Mouse (Mus musculus) lung, embryonic 16.5 days (tissue): ENCODE results near the gene Cacna1h. TPM values are rescaled to one million over a fixed set of nuclear protein-coding genes. Genes with fewer than 3 reads are reported as not detected.

Experiments used
- ATAC-seq: fragments of 200-750 bp; cut with Nextera tagmentation; 2 replicates; pipeline ENCODE4 v1.8.0; 2017; ENCODE audit warnings: low read depth, mild to moderate bottlenecking, moderate library complexity
- H3K27ac ChIP-seq: fragments of 300-500 bp; sonication (generic); 2 replicates; pipeline ENCODE4 v1.5.1; 2014; ENCODE audit warnings: mild to moderate bottlenecking, control low read depth, low read length
- H3K27me3 ChIP-seq: fragments of 300-500 bp; sonication (generic); 2 replicates; pipeline ENCODE4 v1.6.1; 2014; ENCODE audit warnings: low read depth, low read length, mixed read lengths; ENCODE audit not compliant: control insufficient read depth, insufficient read depth
- H3K36me3 ChIP-seq: fragments of 300-500 bp; sonication (generic); 2 replicates; pipeline ENCODE4 v1.6.1; 2014; ENCODE audit warnings: low read length; ENCODE audit not compliant: control insufficient read depth, insufficient read depth
- H3K4me1 ChIP-seq: fragments of 300-500 bp; sonication (generic); replicated peaks from 2 replicates; pipeline ENCODE4 v1.6.1; 2014; ENCODE audit warnings: low read length, mixed read lengths; ENCODE audit not compliant: control insufficient read depth, insufficient read depth
- H3K4me2 ChIP-seq: fragments of 300-500 bp; sonication (generic); 2 replicates; pipeline ENCODE4 v1.6.1; 2014; ENCODE audit warnings: low read depth, low read length, control low read depth
- H3K4me3 ChIP-seq: fragments of 300-500 bp; sonication (generic); 2 replicates; pipeline ENCODE4 v1.5.1; 2014; ENCODE audit warnings: mild to moderate bottlenecking, low read length, control low read depth
- H3K9ac ChIP-seq: fragments of 300-500 bp; sonication (generic); 2 replicates; pipeline ENCODE4 v1.6.1; 2014; ENCODE audit warnings: low read length, control low read depth
- H3K9me3 ChIP-seq: fragments of 300-500 bp; sonication (generic); 2 replicates; pipeline ENCODE4 v1.6.1; 2016; ENCODE audit warnings: low read length; ENCODE audit not compliant: control insufficient read depth
- WGBS: fragments of 180-500 bp; shearing (Covaris S2); extraction: QIAGEN DNeasy Blood & Tissue Kit; methylation state at CpG from one replicate; pipeline ENCODE4 v1.1.7; 2014; 5-methylcytosine and 5-hydroxymethylcytosine counted together
- polyA plus RNA-seq: library from polyadenylated mRNA; unstranded; fragments of >200 nt; fragmentation: Nextera tagmentation; extraction: Ambion mirVana; gene quantifications from 2 replicates; pipeline ENCODE4 v1.2.1, GENCODE M21; 2015

The Cacna1h gene
- polyA plus RNA-seq, 1 experiment from 2014 or later: 2.0 TPM

- no peaks in the 10 kb centered on the region for H3K9me3 ChIP-seq
- no peaks in the 10 kb centered on the region for H3K36me3 ChIP-seq
- peak; percentile 61; the same call in 1 of the 2 replicates for ATAC-seq
- H3K4me3 ChIP-seq: no peak overlapping the region
- H3K9ac ChIP-seq: no peak overlapping the region
- WGBS: 21% methylated on average over 9 of the region's 9 CpGs
- no peaks in the 10 kb centered on the region; the same call in 1 of the 2 replicates for H3K27me3 ChIP-seq
- H3K4me2 ChIP-seq: no peak overlapping the region
- peaks cover 3% of the 10 kb centered on the region; the same call in 1 of the 2 replicates for H3K4me1 ChIP-seq
- no peak overlapping the region for H3K27ac ChIP-seq
Measured at GRCm38 (mm10) chr17:25374011-25374410, 59.6 kb downstream of the Cacna1h start.

GRCm38 (mm10) chr17:25372491-25372890, 61.1 kb downstream of the Cacna1h start:
- H3K9ac ChIP-seq: no peak overlapping the region
- H3K36me3 ChIP-seq: no peaks in the 10 kb centered on the region
- 71% methylated on average over 8 of the region's 8 CpGs for WGBS
- ATAC-seq: no peak
- no peaks in the 10 kb centered on the region; the same call in 1 of the 2 replicates for H3K27me3 ChIP-seq
- no peak overlapping the region for H3K27ac ChIP-seq
- peaks cover 3% of the 10 kb centered on the region; the same call in 1 of the 2 replicates for H3K4me1 ChIP-seq
- H3K4me3 ChIP-seq: no peak overlapping the region
- no peak overlapping the region for H3K4me2 ChIP-seq
- no peaks in the 10 kb centered on the region for H3K9me3 ChIP-seq

GRCm38 (mm10) chr17:25368973-25369372, 64.6 kb downstream of the Cacna1h start, which contains the start of gene Tpsg1:
Tpsg1 (plus strand) TSS chr17:25369273.
- Histone ChIP-seq H3K4me2 (no peak within 1 kb of the TSS), H3K27ac (no peak within 1 kb of the TSS), H3K9ac (no peak within 1 kb of the TSS), H3K36me3 (no peaks in the 10 kb centered on the region), H3K27me3 (no peaks in the 10 kb centered on the region; the same call in 1 of the 2 replicates), H3K4me3 (no peak within 1 kb of the TSS), H3K9me3 (no peaks in the 10 kb centered on the region), H3K4me1 (peaks cover 3% of the 10 kb centered on the region; the same call in 1 of the 2 replicates)
- WGBS: 62% methylated on average over 3 of the region's 3 CpGs
- ATAC-seq: no peak

GRCm38 (mm10) chr17:25366005-25366404, 67.6 kb downstream of the Cacna1h start, which contains the start of gene Tpsb2:
Tpsb2 (plus strand) TSS chr17:25366305.
- WGBS: 69% methylated on average over 2 of the region's 2 CpGs
- Histone ChIP-seq H3K4me3 (no peak within 1 kb of the TSS), H3K27ac (no peak within 1 kb of the TSS), H3K27me3 (no peaks in the 10 kb centered on the region), H3K9me3 (no peaks in the 10 kb centered on the region), H3K36me3 (no peaks in the 10 kb centered on the region), H3K4me2 (no peak within 1 kb of the TSS), H3K4me1 (no peaks in the 10 kb centered on the region), H3K9ac (no peak within 1 kb of the TSS)
- no peak for ATAC-seq

- H3K9me3 ChIP-seq: no peaks in the 10 kb centered on the region
- 0% methylated on average over 1 of the region's 1 CpGs for WGBS
- H3K4me2 ChIP-seq: no peak overlapping the region
- no peaks in the 10 kb centered on the region for H3K27me3 ChIP-seq
- no peak overlapping the region for H3K9ac ChIP-seq
- no peak for ATAC-seq
- no peak overlapping the region for H3K27ac ChIP-seq
- H3K36me3 ChIP-seq: no peaks in the 10 kb centered on the region
- H3K4me1 ChIP-seq: no peaks in the 10 kb centered on the region
- H3K4me3 ChIP-seq: no peak overlapping the region
Measured at GRCm38 (mm10) chr17:25363726-25364125, 69.9 kb downstream of the Cacna1h start.

- no peak overlapping the region for H3K4me2 ChIP-seq
- no peaks in the 10 kb centered on the region for H3K4me1 ChIP-seq
- H3K27me3 ChIP-seq: no peaks in the 10 kb centered on the region
- H3K4me3 ChIP-seq: no peak overlapping the region
- H3K9me3 ChIP-seq: no peaks in the 10 kb centered on the region
- 60% methylated on average over 2 of the region's 2 CpGs for WGBS
- H3K36me3 ChIP-seq: no peaks in the 10 kb centered on the region
- no peak overlapping the region for H3K27ac ChIP-seq
- H3K9ac ChIP-seq: no peak overlapping the region
- no peak for ATAC-seq
Measured at GRCm38 (mm10) chr17:25361291-25361690, 72.3 kb downstream of the Cacna1h start.

GRCm38 (mm10) chr17:25345462-25345861, 88.1 kb downstream of the Cacna1h start, which contains the start of gene Tpsab1:
Tpsab1 (minus strand) TSS chr17:25345562.
- 81% methylated on average over 4 of the region's 4 CpGs for WGBS
- Histone ChIP-seq H3K4me1 (no peaks in the 10 kb centered on the region), H3K9ac (no peak within 1 kb of the TSS), H3K9me3 (no peaks in the 10 kb centered on the region), H3K27ac (no peak within 1 kb of the TSS), H3K4me3 (no peak within 1 kb of the TSS), H3K4me2 (no peak within 1 kb of the TSS), H3K27me3 (no peaks in the 10 kb centered on the region), H3K36me3 (no peaks in the 10 kb centered on the region)
- no peak for ATAC-seq

GRCm38 (mm10) chr17:25341490-25341889, 92.1 kb downstream of the Cacna1h start:
- no peak overlapping the region for H3K4me2 ChIP-seq
- 38% methylated on average over 3 of the region's 3 CpGs for WGBS
- no peak for ATAC-seq
- no peaks in the 10 kb centered on the region for H3K27me3 ChIP-seq
- no peak overlapping the region for H3K27ac ChIP-seq
- no peaks in the 10 kb centered on the region for H3K36me3 ChIP-seq
- no peaks in the 10 kb centered on the region for H3K4me1 ChIP-seq
- no peaks in the 10 kb centered on the region for H3K9me3 ChIP-seq
- H3K4me3 ChIP-seq: no peak overlapping the region
- H3K9ac ChIP-seq: no peak overlapping the region

GRCm38 (mm10) chr17:25340003-25340402, 93.6 kb downstream of the Cacna1h start:
- ATAC-seq: no peak
- H3K9me3 ChIP-seq: no peaks in the 10 kb centered on the region

GRCm38 (mm10) chr17:25338218-25338617, 95.4 kb downstream of the Cacna1h start:
- no peak overlapping the region for H3K9ac ChIP-seq
- H3K4me1 ChIP-seq: no peaks in the 10 kb centered on the region
- H3K9me3 ChIP-seq: no peaks in the 10 kb centered on the region
- H3K27ac ChIP-seq: no peak overlapping the region
- 79% methylated on average over 4 of the region's 4 CpGs for WGBS
- H3K27me3 ChIP-seq: no peaks in the 10 kb centered on the region
- no peaks in the 10 kb centered on the region for H3K36me3 ChIP-seq
- H3K4me3 ChIP-seq: no peak overlapping the region
- no peak for ATAC-seq
- no peak overlapping the region for H3K4me2 ChIP-seq

More at GRCm38 (mm10) chr17:25340003-25340402, 93.6 kb downstream of the Cacna1h start:
- Histone ChIP-seq H3K27ac (no peak overlapping the region), H3K27me3 (no peaks in the 10 kb centered on the region), H3K4me3 (no peak overlapping the region), H3K4me1 (no peaks in the 10 kb centered on the region), H3K4me2 (no peak overlapping the region), H3K36me3 (no peaks in the 10 kb centered on the region), H3K9ac (no peak overlapping the region)
- WGBS: 81% methylated on average over 6 of the region's 6 CpGs
